Mouse (Mus musculus) bone marrow, adult 2 months (tissue): ENCODE measurements around the gene Acat1.

ENCODE experiments used
- CTCF ChIP-seq: fragments of 200-500 bp; IDR thresholded peaks from 2 replicates; pipeline ENCODE4 v1.5.1; 2011; ENCODE audit warnings: low read length, control low read depth; ENCODE audit not compliant: control insufficient read depth, insufficient read depth
- POLR2A ChIP-seq: fragments of 200-500 bp; IDR thresholded peaks from 2 replicates; pipeline ENCODE4 v1.6.1; 2011; ENCODE audit warnings: low read depth, mild to moderate bottlenecking, control low read depth, low read length, borderline replicate concordance; ENCODE audit not compliant: control insufficient read depth

DNA sequence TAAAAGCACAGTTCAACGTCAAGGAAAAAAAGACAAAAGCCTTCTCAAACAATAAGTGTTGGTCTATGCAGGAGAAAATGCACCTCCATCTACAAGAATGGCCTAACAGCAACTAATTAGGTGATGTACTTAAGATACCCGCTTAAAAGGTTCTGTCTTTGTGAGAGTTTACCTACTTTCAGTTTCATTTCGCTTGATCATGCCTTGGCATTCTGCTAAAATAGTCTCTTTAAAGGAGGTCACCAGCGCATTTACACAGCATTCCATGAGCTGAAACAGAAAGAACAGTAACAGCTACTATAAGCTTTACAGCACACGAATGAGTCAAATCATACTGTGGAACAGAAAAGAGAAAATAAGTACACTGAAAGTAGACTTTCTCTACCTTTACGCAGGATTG lies 24.6 kb upstream of the Acat1 start:
- no peak for TF ChIP-seq POLR2A
- no peak for TF ChIP-seq CTCF
